Mouse (Mus musculus): Measurements from ENCODE around the gene Syce1l.

The Syce1l gene

GRCm38 (mm10) chr8:113642926-113643325 lies at the start of gene Syce1l:
Gene Syce1l (plus strand): TSS chr8:113643213.
- no peak for DNase-seq

- no peak for DNase-seq
Measured at GRCm38 (mm10) chr8:113598401-113598800, 44.6 kb upstream of the Syce1l start.

GRCm38 (mm10) chr8:113632634-113633033 lies 10.4 kb upstream of the Syce1l start:
- peak; percentile 25 to 65 for DNase-seq

- DNase-seq = peak in 1 of 2 experiments; percentile 18
Measured at GRCm38 (mm10) chr8:113634161-113634560, 8.9 kb upstream of the Syce1l start.

GRCm38 (mm10) chr8:113634670-113635591 lies 8.1 kb upstream of the Syce1l start, which contains the start of gene Mon1b:
Gene Mon1b (plus strand): TSS chr8:113635587.
- DNase-seq = peak; percentile 98 to 100

GRCm38 (mm10) chr8:113635592-113636279 lies 7.3 kb upstream of the Syce1l start:
- no peak for DNase-seq

- no peak for DNase-seq
Measured at GRCm38 (mm10) chr8:113636280-113636628, 6.8 kb upstream of the Syce1l start.

- no peak for DNase-seq
Measured at GRCm38 (mm10) chr8:113640357-113640756, 2.7 kb upstream of the Syce1l start.

- DNase-seq = no peak
Measured at GRCm38 (mm10) chr8:113643479-113644210, 632 bp downstream of the Syce1l start.

- DNase-seq = no peak
Measured at GRCm38 (mm10) chr8:113645220-113645619, 2.2 kb downstream of the Syce1l start.

GRCm38 (mm10) chr8:113652450-113652849 lies 9.4 kb downstream of the Syce1l start:
- DNase-seq = no peak

GRCm38 (mm10) chr8:113653151-113653550 lies 10.1 kb downstream of the Syce1l start:
- no peak for DNase-seq

- DNase-seq = no peak
Measured at GRCm38 (mm10) chr8:113656154-113656553, 13.1 kb downstream of the Syce1l start.

GRCm38 (mm10) chr8:113656681-113657298 lies 13.8 kb downstream of the Syce1l start:
- no peak for DNase-seq

GRCm38 (mm10) chr8:113660128-113660527 lies 17.1 kb downstream of the Syce1l start:
- no peak for DNase-seq

GRCm38 (mm10) chr8:113664544-113664943 lies 21.5 kb downstream of the Syce1l start:
- peak; percentile 81 to 85 for DNase-seq

GRCm38 (mm10) chr8:113665036-113665435 lies 22.0 kb downstream of the Syce1l start:
- DNase-seq = no peak

GRCm38 (mm10) chr8:113665951-113666350 lies 22.9 kb downstream of the Syce1l start:
- no peak for DNase-seq

GRCm38 (mm10) chr8:113666714-113667432 lies 23.9 kb downstream of the Syce1l start:
- DNase-seq = no peak

GRCm38 (mm10) chr8:113669924-113670323 lies 26.9 kb downstream of the Syce1l start:
- no peak for DNase-seq

GRCm38 (mm10) chr8:113672599-113673255 lies 29.7 kb downstream of the Syce1l start:
- peak; percentile 9 to 18 for DNase-seq
